Mouse (Mus musculus): Measurements from ENCODE around the gene Plek. TPM values are rescaled to one million over a fixed set of nuclear protein-coding genes. Genes with fewer than 3 reads are reported as not detected.
"Not testable (repeated sequence)": the region's sequence is repeated elsewhere in the genome, so short reads cannot be mapped to it uniquely, and the experiment has no call there.

Plek gene
- polyA plus RNA-seq, 1 experiment from 2014 or later: 47.2 TPM

DNA sequence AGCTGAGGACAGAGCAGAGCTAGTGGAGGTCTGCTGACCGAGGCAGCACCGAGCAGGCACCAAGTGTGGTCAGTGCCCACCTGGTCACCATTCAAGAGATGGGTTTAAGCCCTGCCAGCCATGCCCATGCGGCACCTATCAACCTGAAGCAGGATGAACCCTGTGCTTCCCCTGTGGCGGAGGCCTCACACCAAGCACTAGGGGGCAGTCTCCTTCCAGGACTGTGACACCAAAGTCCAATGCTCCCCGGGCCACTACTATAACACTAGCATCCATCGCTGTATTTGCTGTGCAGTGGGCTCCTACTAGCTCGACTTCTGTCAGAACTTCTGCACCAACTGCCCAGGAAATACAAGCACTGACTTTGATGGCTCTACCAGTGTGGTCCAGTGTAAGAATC lies 32.9 kb downstream of the Plek start:
- no peak overlapping the region for H3K4me3 ChIP-seq
- H3K27me3 ChIP-seq (replicated peaks): no peaks in the 10 kb centered on the region
- H3K27ac ChIP-seq: no peak overlapping the region
- H3K4me2 ChIP-seq: no peak overlapping the region
- H3K36me3 ChIP-seq: no peaks in the 10 kb centered on the region
- H3K9ac ChIP-seq: no peak overlapping the region
- 76% methylated on average over 7 of the region's 7 CpGs for WGBS (ENCODE audit: insufficient replicate concordance)
- H3K4me1 ChIP-seq: peaks cover 4% of the 10 kb centered on the region; the same call in 1 of the 2 replicates
- ATAC-seq: no peak
- no peaks in the 10 kb centered on the region for H3K9me3 ChIP-seq (replicated peaks)

DNA sequence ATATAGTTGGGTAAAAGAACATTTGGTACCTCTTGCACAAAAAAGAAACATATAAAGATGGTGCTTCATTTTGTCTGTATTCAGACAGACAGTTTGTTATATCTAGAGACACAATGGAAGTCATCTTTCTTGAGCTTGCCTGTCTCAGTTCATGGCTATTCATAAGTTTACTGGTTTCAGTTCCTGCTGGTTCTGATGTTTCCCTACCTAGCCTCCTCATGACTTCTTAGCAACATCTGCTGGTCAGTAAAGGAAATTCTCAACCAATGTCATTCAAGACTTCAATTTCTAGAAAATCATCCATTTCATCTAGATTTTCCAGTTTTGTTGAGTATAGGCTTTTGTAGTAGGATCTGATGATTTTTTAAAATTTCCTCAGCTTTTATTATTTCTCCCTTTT lies 39.2 kb downstream of the Plek start:
- H3K9ac ChIP-seq: no peak overlapping the region
- no peaks in the 10 kb centered on the region for H3K36me3 ChIP-seq
- no peak overlapping the region for H3K4me2 ChIP-seq
- no peaks in the 10 kb centered on the region for H3K4me1 ChIP-seq
- H3K27ac ChIP-seq: no peak overlapping the region
- no peak for ATAC-seq
- no peaks in the 10 kb centered on the region for H3K9me3 ChIP-seq (replicated peaks)
- no peaks in the 10 kb centered on the region for H3K27me3 ChIP-seq (replicated peaks)
- no peak overlapping the region for H3K4me3 ChIP-seq

DNA sequence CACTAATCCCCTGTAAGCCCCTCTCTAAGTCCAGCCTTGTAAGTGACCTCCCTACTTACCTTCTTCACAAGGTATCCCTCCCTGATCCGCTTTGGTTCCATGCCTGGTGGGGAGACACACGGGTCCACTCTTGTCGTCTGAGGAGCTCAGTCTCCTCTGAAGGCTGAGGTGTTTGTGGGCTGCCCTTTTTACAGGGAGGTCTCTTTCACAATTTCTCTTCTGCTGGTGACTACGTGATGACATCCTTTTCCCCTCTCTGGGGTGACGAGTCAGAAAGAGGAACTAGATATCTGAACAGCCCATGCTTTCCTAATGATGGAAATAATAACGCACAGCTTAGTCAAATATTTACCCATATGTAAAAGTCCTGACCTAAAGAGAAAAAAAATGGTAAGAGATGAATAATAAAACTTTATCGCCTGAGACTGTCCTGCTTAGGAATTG lies 43.7 kb downstream of the Plek start:
- peak; percentile 45; the same call in 1 of the 2 replicates for ATAC-seq
- 13% methylated on average over 7 of the region's 7 CpGs for WGBS (ENCODE audit: insufficient replicate concordance)
- Histone ChIP-seq H3K36me3 (no peaks in the 10 kb centered on the region), H3K27ac (no peak overlapping the region), H3K4me1 (peaks cover 14% of the 10 kb centered on the region), H3K4me3 (peak overlapping the region; percentile 30), H3K9ac (no peak overlapping the region), H3K27me3 (replicated peaks) (no peaks in the 10 kb centered on the region), H3K4me2 (peak overlapping the region; percentile 36), H3K9me3 (replicated peaks) (no peaks in the 10 kb centered on the region)

DNA sequence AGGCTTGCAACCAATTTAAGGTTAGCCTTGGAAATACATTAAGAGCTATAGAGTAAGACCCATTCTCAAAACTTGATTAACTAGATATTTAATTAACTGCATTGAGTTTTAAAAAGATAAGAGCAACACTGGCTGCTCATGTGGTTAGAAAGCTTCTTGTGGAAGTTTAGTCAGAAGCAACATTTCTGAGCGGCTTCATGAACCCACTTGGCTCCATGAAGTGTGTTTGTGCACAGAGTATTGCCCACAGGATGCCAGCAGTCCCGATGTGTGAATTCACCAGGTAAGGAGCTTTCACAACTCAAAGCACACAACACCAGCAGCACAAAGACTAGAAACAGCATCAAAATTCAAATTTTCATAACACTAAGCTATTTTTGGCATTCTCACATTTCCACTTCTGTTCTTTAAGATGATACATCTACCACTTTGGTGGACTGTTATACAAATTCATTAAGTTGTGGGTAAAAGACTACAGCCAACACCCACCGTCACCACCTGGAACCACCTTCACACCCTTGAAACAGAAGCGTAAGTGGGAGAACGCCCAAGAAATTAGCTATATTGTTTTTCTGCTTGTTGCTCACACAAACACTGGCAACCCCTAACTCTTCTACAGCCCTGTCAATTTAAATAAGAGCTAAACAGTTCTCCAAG lies 44.5 kb downstream of the Plek start:
- Histone ChIP-seq H3K27me3 (replicated peaks) (no peaks in the 10 kb centered on the region), H3K9ac (no peak overlapping the region), H3K9me3 (replicated peaks) (no peaks in the 10 kb centered on the region), H3K4me3 (peak overlapping the region; percentile 30; the same call in 1 of the 2 replicates), H3K27ac (0 out of 2 replicates have a peak overlapping the region, but pooled peaks have one; percentile 15), H3K4me1 (peaks cover 23% of the 10 kb centered on the region), H3K36me3 (no peaks in the 10 kb centered on the region), H3K4me2 (peak overlapping the region; percentile 36)
- 29% methylated on average over 5 of the region's 5 CpGs for WGBS (ENCODE audit: insufficient replicate concordance)
- ATAC-seq: no peak

DNA sequence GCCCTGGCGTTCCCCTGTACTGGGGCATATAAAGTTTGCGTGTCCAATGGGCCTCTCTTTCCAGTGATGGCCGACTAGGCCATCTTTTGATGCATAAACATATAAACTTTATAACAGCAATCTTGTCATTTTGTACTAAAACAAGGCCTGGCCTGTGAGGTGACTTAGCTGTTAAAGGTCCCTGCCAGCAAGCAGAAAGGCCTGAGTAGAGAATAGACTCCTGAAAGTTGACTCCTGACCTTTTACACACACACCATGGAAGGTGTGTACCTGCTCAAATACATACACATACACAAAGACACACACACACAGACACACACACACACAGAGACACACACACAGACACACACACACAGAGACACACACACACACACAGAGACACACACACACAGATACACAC lies 45.7 kb downstream of the Plek start:
- H3K9ac ChIP-seq: not testable (repeated sequence)
- WGBS (ENCODE audit: insufficient replicate concordance): 47% methylated on average over 3 of the region's 3 CpGs
- H3K4me3 ChIP-seq: peak overlapping the region; percentile 20

DNA sequence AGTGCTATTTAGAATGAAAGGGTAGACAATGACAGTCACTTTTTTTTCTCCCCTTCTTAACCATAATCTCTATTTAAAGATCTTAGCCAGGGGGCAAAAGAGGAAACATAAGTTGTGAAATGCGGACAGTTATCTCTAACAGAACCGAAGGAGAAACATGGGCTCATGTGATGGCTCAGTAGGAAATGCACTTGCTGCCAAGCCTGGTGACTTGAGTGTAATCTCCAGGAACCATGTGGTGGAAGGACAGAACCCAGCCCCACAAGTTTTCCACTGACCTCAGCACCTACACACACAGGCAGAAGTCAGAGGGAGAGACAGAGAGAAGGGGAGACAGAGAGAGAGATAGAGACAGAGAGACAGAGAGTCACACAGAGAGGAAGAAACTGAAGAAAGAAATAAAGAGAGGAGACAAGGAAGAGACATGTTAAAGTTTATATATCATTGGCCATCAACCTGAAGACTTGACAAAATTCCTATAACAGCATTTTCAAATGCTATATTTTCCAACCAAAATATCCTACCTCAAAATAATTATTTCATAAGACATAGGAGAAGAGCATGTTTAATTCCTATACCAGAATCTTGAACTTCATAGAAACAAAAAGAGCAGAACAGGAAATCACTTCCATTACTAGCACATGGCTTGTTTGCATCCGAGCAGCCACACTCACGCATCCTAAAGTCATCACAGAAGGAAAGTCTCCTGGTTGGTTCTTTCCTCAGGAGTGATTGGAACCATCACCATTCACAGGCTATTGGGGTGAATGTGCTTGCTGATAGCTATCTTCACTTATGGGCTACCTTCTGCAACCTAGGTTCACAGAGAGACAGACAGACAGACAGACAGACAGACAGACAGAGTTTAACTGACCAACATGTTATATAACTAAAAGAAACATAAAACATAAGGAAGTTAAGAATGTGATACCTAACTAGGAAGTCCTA lies 47.0 kb downstream of the Plek start:
- Histone ChIP-seq H3K27me3 (replicated peaks) (no peaks in the 10 kb centered on the region), H3K36me3 (no peaks in the 10 kb centered on the region), H3K9me3 (replicated peaks) (no peaks in the 10 kb centered on the region), H3K4me2 (peak overlapping the region; percentile 18; the same call in 1 of the 2 replicates), H3K4me1 (peaks cover 39% of the 10 kb centered on the region), H3K9ac (no peak overlapping the region), H3K27ac (peak overlapping the region; percentile 70; the same call in 1 of the 2 replicates), H3K4me3 (no peak overlapping the region)
- peak; percentile 76 for ATAC-seq
- WGBS (ENCODE audit: insufficient replicate concordance): 27% methylated on average over 4 of the region's 4 CpGs

More for the DNA sequence above, 45.7 kb downstream of the Plek start:
- not testable (repeated sequence) for ATAC-seq; H3K27me3 ChIP-seq (replicated peaks); H3K9me3 ChIP-seq (replicated peaks); H3K36me3 ChIP-seq
- Histone ChIP-seq H3K4me1 (peaks cover 29% of the 10 kb centered on the region), H3K27ac (peak overlapping the region; percentile 15; the same call in 1 of the 2 replicates), H3K4me2 (0 out of 2 replicates have a peak overlapping the region, but pooled peaks have one; percentile 6)

DNA sequence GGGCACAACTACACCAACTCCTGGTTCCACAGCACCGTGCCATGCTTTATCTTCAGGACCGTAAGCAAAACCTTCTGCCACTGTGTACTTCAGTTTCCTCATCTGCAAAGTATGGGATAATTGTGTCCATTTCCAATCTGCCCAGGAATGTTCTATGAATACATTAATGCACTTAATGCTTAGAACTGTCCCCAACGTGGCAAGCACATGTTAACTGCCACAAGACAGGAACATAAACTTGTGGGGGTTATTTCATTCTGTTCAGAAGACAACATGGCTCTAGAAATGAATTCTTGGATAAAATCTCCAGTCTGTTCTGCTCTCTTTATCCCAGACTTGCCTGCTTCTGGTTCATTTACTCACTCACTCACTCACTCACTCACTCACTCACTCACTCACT lies 48.4 kb downstream of the Plek start:
- ATAC-seq: no peak
- H3K27me3 ChIP-seq (replicated peaks): no peaks in the 10 kb centered on the region
- 0 out of 2 replicates have a peak overlapping the region, but pooled peaks have one; percentile 70 for H3K27ac ChIP-seq
- peaks cover 41% of the 10 kb centered on the region for H3K4me1 ChIP-seq
- H3K4me2 ChIP-seq: no peak overlapping the region
- no peaks in the 10 kb centered on the region for H3K9me3 ChIP-seq (replicated peaks)
- H3K9ac ChIP-seq: no peak overlapping the region
- H3K36me3 ChIP-seq: no peaks in the 10 kb centered on the region
- H3K4me3 ChIP-seq: no peak overlapping the region
- 24% methylated on average over 3 of the region's 3 CpGs for WGBS (ENCODE audit: insufficient replicate concordance)

DNA sequence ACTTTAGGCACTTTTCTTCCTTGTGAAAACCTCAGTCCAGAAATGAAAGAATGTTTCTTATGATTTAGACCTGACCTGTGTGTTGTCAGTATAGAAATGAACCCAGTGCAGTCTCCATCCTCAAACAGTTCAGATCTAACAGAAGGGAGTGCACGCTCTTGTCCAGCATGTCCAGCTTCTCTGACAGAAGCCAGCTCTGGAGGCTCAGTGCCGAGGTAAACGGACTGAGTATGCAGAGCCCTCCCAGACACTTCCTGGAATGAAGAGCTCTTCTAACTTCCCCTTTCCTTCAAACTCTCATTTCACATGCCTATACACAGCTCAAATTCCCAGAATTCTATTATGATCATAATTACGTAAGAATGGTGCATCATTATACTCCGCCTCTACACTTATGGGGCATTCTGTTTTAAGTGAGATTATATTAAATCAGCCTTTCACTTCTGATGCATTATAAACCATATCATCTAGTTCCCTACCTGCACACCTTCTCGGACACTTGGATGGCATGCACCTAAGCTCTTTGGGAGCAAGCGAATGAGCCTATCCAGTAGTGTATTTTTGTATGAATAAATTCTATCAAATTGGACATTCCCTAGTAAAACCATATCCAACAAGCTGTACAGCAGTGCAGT lies 49.3 kb downstream of the Plek start:
- peaks cover 45% of the 10 kb centered on the region for H3K4me1 ChIP-seq
- no peaks in the 10 kb centered on the region for H3K27me3 ChIP-seq (replicated peaks)
- H3K27ac ChIP-seq: 0 out of 2 replicates have a peak overlapping the region, but pooled peaks have one; percentile 47
- H3K9ac ChIP-seq: no peak overlapping the region
- 36% methylated on average over 7 of the region's 7 CpGs for WGBS (ENCODE audit: insufficient replicate concordance)
- no peaks in the 10 kb centered on the region for H3K9me3 ChIP-seq (replicated peaks)
- H3K4me3 ChIP-seq: no peak overlapping the region
- peak overlapping the region; percentile 25; the same call in 1 of the 2 replicates for H3K4me2 ChIP-seq
- H3K36me3 ChIP-seq: no peaks in the 10 kb centered on the region
- peak; percentile 33 for ATAC-seq

DNA sequence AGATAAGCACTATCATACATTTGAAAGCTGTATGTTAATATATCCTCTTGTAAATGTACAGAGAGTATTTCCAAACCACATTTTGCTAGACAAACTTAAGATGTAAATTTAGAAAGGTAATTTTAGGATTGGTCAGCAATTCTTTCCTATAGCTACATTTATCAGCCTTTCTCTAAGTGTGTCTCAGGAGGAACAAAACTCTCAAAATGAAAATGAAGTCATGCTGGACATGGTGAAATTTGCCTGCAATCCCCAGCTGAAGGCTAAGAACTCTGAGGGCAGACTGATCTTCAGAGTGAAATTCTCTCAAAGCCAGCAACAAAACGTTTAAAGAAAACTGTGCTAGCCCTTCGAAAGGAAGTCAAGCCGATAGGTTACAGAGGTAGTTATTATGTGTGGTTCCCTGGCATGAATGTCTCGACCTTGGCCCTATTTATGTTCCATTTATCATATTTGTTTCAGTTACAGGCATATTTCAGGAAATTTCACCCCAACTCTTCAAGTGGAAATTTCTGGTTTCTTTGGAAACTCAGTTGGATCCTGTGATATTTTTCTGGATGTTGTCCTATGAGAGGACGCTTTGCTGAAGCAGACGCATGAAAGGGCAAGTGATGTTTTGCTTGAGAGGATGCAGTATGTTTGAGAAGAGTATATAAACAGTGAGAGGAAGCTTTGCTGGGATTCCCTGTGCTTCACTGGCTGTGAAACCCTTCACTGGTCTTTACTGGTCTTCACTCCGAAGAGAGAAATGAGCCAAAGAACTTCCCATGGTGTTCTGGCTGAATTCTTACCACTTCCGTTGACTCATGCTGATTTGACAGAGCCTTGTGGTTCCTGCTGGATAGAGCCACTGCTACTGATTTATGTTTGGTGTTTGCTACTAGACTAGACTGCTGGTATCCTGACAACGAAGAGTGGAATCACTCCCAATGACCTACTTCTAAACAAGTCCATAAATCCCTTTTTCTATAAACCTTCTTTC lies 51.5 kb downstream of the Plek start:
- 42% methylated on average over 9 of the region's 9 CpGs for WGBS (ENCODE audit: insufficient replicate concordance)
- H3K9ac ChIP-seq: no peak overlapping the region
- no peak overlapping the region for H3K4me3 ChIP-seq
- H3K36me3 ChIP-seq: no peaks in the 10 kb centered on the region
- H3K27ac ChIP-seq: no peak overlapping the region
- no peak overlapping the region for H3K4me2 ChIP-seq
- no peaks in the 10 kb centered on the region for H3K9me3 ChIP-seq (replicated peaks)
- H3K27me3 ChIP-seq (replicated peaks): no peaks in the 10 kb centered on the region
- no peak for ATAC-seq
- H3K4me1 ChIP-seq: peaks cover 53% of the 10 kb centered on the region

DNA sequence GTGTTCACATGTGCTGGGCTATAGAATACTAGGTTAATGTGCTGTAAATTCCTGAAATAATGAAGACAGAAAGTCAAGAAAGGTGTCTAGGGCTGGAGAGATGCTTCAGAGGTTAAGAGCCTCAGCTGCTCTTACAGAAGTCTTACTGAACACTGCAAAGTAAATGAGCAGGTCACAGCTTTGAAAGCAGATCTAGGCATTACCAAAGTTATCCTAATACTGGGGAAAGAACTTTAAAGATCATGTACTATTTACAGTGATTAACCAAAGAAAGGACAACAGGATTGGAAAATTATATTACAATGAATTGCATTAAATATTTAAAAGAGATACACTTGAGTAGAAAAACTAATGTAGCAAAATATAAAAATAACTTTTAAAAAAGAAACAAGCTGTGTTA lies 52.2 kb downstream of the Plek start:
- H3K27me3 ChIP-seq (replicated peaks): no peaks in the 10 kb centered on the region
- no peak for ATAC-seq
- no peaks in the 10 kb centered on the region for H3K9me3 ChIP-seq (replicated peaks)
- H3K4me3 ChIP-seq: no peak overlapping the region
- H3K36me3 ChIP-seq: no peaks in the 10 kb centered on the region
- H3K9ac ChIP-seq: no peak overlapping the region
- H3K27ac ChIP-seq: no peak overlapping the region
- H3K4me2 ChIP-seq: no peak overlapping the region
- H3K4me1 ChIP-seq: peaks cover 51% of the 10 kb centered on the region

DNA sequence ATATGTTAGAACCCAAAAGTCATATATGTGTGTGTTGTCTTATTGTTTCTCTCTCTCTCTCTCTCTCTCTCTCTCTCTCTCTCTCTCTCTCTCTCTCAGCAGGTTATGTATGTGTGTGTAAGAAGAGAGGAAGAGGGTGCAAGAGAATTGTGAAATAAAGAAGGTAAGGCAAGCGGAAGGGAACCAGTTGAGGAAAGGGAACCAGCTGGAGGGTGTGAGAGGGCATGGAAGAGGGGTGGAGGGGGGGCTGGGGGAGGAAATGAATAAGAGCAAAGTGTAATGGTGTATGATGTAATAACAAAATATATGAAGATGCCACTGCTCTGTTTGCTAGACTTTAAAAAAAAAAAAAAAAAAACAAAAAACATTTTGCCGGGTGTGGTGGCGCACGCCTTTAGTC lies 52.8 kb downstream of the Plek start:
- WGBS (ENCODE audit: insufficient replicate concordance): 80% methylated on average over 4 of the region's 4 CpGs

More for the DNA sequence above, 52.8 kb downstream of the Plek start:
- Histone ChIP-seq H3K36me3 (no peaks in the 10 kb centered on the region), H3K4me2 (no peak overlapping the region), H3K27ac (no peak overlapping the region), H3K9me3 (replicated peaks) (no peaks in the 10 kb centered on the region), H3K4me1 (peaks cover 46% of the 10 kb centered on the region), H3K27me3 (replicated peaks) (no peaks in the 10 kb centered on the region), H3K4me3 (no peak overlapping the region), H3K9ac (no peak overlapping the region)
- no peak for ATAC-seq

All from liver, embryonic 12.5 days (tissue).